In the genomic region with DNA sequence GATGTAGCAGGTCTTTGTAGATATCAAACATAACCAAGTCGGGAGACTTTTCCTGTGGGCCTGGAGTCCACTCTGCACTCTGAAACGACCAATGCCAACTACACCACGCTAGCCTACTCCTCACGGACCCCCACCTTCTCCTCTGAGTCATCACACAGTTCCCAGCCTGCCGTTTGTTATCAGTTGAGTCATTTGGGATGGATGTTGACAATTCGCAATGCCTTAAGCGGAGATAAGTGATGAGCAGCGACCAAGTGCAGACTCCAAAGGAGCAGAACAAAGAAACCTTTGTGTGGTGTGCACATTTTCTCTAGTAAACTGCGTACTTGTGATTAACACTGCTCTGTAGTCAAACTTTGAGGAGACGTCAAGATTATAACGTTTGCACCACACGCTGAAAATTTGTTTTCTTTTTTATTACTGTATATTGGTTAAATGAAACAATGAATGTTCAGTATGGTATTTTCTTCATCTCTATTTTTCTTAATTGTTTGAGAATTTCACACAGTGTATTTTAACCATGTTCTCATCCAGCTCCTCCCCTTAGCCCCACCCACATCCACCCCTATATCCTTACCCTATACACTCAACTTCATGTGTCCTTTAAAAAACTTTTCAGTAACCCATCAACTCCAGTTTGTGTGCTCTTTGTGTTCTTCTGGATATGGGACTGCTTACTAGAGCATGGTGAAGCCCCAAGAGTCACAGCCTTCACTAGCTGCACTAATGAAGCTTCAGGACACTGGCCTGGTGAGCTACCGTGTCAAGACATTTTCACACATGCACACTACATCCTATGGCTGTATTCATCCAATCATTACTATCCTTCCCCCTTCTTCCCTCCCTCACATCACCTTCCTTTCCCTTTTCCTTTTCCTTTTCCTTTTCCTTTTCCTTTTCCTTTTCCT, we compare ENCODE assay signal across 13 mouse cellular contexts. TPM values are rescaled to one million over a fixed set of nuclear protein-coding genes. Genes with fewer than 3 reads are reported as not detected.
DNase-seq lines count a peak whose midpoint lies in the region; ATAC-seq lines count a peak whose summit lies in the region.
"Had no signal": no experiment of that assay in that cellular context is flagged by ENCODE, and none has a peak within 500 bp of the region (broad histone marks: within the 10 kb centered on the region; RNA-seq: fewer than 3 reads in every experiment).

No protein-coding gene starts in this region.

- no peak overlapping the region for H3K4me3 ChIP-seq in heart, embryonic 14.5 days (ENCODE audit: control insufficient read depth in 1 of 2, insufficient read depth in 1 of 2, low read depth in 1 of 2, low read length in 2 of 2)
- H3K4me3 ChIP-seq in liver, embryonic 16.5 days (ENCODE audit: low read depth, low read length) = no peak overlapping the region
- no peak overlapping the region for H3K4me3 ChIP-seq in hindbrain, embryonic 10.5 days
- H3K4me3 ChIP-seq: embryonic facial prominence, embryonic 15.5 days had no signal

- WGBS in heart, embryonic 14.5 days = 23% methylated on average over 13 of the region's 13 CpGs
- 14% methylated on average over 13 of the region's 13 CpGs for WGBS in liver, embryonic 16.5 days (ENCODE audit: insufficient replicate concordance)
- WGBS in hindbrain, embryonic 10.5 days = 77% methylated on average over 13 of the region's 13 CpGs

- ATAC-seq in heart, embryonic 14.5 days (ENCODE audit: insufficient number of reproducible peaks, insufficient read depth, low FRiP score, low read depth) = peak; percentile 39; the same call in 1 of the 2 replicates
- peak; percentile 72 for ATAC-seq in liver, embryonic 16.5 days (ENCODE audit: low read depth)

- peaks cover 2 to 3% of the 10 kb centered on the region in 2 experiments; a peak in 2 of 4 replicates for H3K4me1 ChIP-seq in heart, embryonic 14.5 days (ENCODE audit: control insufficient read depth in 2 of 2, insufficient read depth in 2 of 2, low read length in 2 of 2)
- peaks cover 2% of the 10 kb centered on the region; the same call in 1 of the 2 replicates for H3K4me1 ChIP-seq in liver, embryonic 16.5 days (ENCODE audit: control insufficient read depth, low read depth, low read length)
- H3K4me1 ChIP-seq in hindbrain, embryonic 10.5 days (replicated peaks) = peaks cover 7% of the 10 kb centered on the region; the same call in 1 of the 2 replicates

- H3K9ac ChIP-seq in heart, embryonic 14.5 days (ENCODE audit: low read length) = no peak overlapping the region
- H3K9ac ChIP-seq in liver, embryonic 16.5 days (ENCODE audit: low read depth, low read length) = no peak overlapping the region
- H3K9ac ChIP-seq: embryonic facial prominence, embryonic 15.5 days had no signal

- no peaks in the 10 kb centered on the region for H3K27me3 ChIP-seq in heart, embryonic 14.5 days (ENCODE audit: control insufficient read depth, insufficient read depth, low read length)
- no peaks in the 10 kb centered on the region for H3K27me3 ChIP-seq in liver, embryonic 16.5 days (ENCODE audit: control insufficient read depth, insufficient read depth, low read depth, low read length)
- no peaks in the 10 kb centered on the region for H3K27me3 ChIP-seq in hindbrain, embryonic 10.5 days (ENCODE audit: insufficient read depth, poor library complexity, severe bottlenecking)
- H3K27me3 ChIP-seq: embryonic facial prominence, embryonic 15.5 days had no signal

- no peaks in the 10 kb centered on the region for H3K36me3 ChIP-seq in heart, embryonic 14.5 days (ENCODE audit: control insufficient read depth, insufficient read depth, low read length)
- no peaks in the 10 kb centered on the region for H3K36me3 ChIP-seq in liver, embryonic 16.5 days (ENCODE audit: control insufficient read depth, insufficient read depth)
- no peaks in the 10 kb centered on the region for H3K36me3 ChIP-seq in hindbrain, embryonic 10.5 days
- H3K36me3 ChIP-seq: embryonic facial prominence, embryonic 15.5 days had no signal

- no peak overlapping the region for H3K4me2 ChIP-seq in heart, embryonic 14.5 days (ENCODE audit: low read length)
- no peak overlapping the region; the same call in 1 of the 2 replicates for H3K4me2 ChIP-seq in liver, embryonic 16.5 days (ENCODE audit: low read depth, low read length)
- H3K4me2 ChIP-seq: embryonic facial prominence, embryonic 15.5 days had no signal

- H3K9me3 ChIP-seq in heart, embryonic 14.5 days (ENCODE audit: control insufficient read depth, low read length) = no peaks in the 10 kb centered on the region
- no peaks in the 10 kb centered on the region for H3K9me3 ChIP-seq in liver, embryonic 16.5 days (replicated peaks; ENCODE audit: control insufficient read depth, low read length)
- H3K9me3 ChIP-seq in hindbrain, embryonic 10.5 days = no peaks in the 10 kb centered on the region
- H3K9me3 ChIP-seq: embryonic facial prominence, embryonic 15.5 days had no signal

- DNase-seq in adrenal gland, adult 8-10 months = peak; percentile 44
- DNase-seq in adrenal gland, postnatal 4 days (ENCODE audit: low spot score in 2 of 2) = no peak
- peak; percentile 70 for DNase-seq in MEL-GATA-1-ER (ENCODE audit: extremely low read depth, low read depth)
- DNase-seq in thymus, postnatal 4 days = no peak
- no peak for DNase-seq in hindbrain, embryonic 10.5 days (ENCODE audit: low spot score)
- DNase-seq in frontal cortex, postnatal 25 days (ENCODE audit: low spot score in 2 of 2) = no peak
- DNase-seq: cerebellum, postnatal 10 days; kidney, postnatal 10 days; left cerebral cortex, postnatal 4 days; lung, postnatal 36 days had no signal

- no peak overlapping the region for H3K27ac ChIP-seq in heart, embryonic 14.5 days (replicated peaks in 1 of 2; ENCODE audit: control insufficient read depth in 1 of 2, insufficient read depth in 1 of 2, low read depth in 2 of 2, low read length in 2 of 2)
- 0 out of 2 replicates have a peak overlapping the region, but pooled peaks have one; percentile 10 for H3K27ac ChIP-seq in liver, embryonic 16.5 days (ENCODE audit: low read length)
- H3K27ac ChIP-seq in hindbrain, embryonic 10.5 days = no peak overlapping the region
- H3K27ac ChIP-seq: embryonic facial prominence, embryonic 15.5 days had no signal

RNA-seq across cellular contexts. Expression of a gene that starts 42.5 kb away (rescaled TPM):
- total RNA-seq in adrenal gland, adult 8-10 months (2022) = 100 to 1,000 TPM in 3 of 4 experiments, 10 to 100 TPM in 1; 86.0 to 164 (median 138) TPM
- total RNA-seq in adrenal gland, postnatal 4 days (2021) = 100 to 1,000 TPM; 116 to 120 TPM
- 26.2 and 29.1 TPM in 2 replicates for polyA plus RNA-seq in heart, embryonic 14.5 days (2014; fragmentation: Nextera tagmentation; extraction: Ambion mirVana)
- polyA plus RNA-seq in liver, embryonic 16.5 days (2015; fragmentation: Nextera tagmentation; extraction: Ambion mirVana) = 12.1 and 13.8 TPM in 2 replicates
- polyA plus RNA-seq in hindbrain, embryonic 10.5 days (2016; fragmentation: Nextera tagmentation; extraction: Ambion mirVana) = 15.0 and 18.1 TPM in 2 replicates

Comparison
In these comparisons a context has a peak if more than half of its experiments do, and no peak if none do; other contexts are left out.
1. DNase-seq: peak in adrenal gland, adult 8-10 months (single experiment) and MEL-GATA-1-ER (single experiment); none in adrenal gland, postnatal 4 days (0 of 2), thymus, postnatal 4 days (single experiment), hindbrain, embryonic 10.5 days (single experiment) and frontal cortex, postnatal 25 days (0 of 2).